Mouse (Mus musculus) G1E (cell line): ENCODE results near the gene Hps5. TPM values are rescaled to one million over a fixed set of nuclear protein-coding genes. Genes with fewer than 3 reads are reported as not detected.
A peak's percentile ranks its signal among the peaks of the same experiment; 100 is the strongest.

Experiments
- ATAC-seq: 2 replicates; pipeline ENCODE4 v1.8.0; 2016; ENCODE audit warnings: mild to moderate bottlenecking; ENCODE audit not compliant: insufficient number of reproducible peaks, poor library complexity, low FRiP score, severe bottlenecking; ENCODE audit errors: extremely low read depth
- DNase-seq: peaks from one replicate; pipeline ENCODE4 v3.0.0; 2012; ENCODE audit warnings: low spot score
- H3K27me3 ChIP-seq: 2 replicates; pipeline ENCODE4 v1.6.1; 2012; ENCODE audit warnings: mild to moderate bottlenecking, low read length, inconsistent platforms; ENCODE audit not compliant: insufficient read depth
- H3K36me3 ChIP-seq: replicated peaks from 2 replicates; pipeline ENCODE3; 2012; ENCODE audit warnings: mild to moderate bottlenecking, inconsistent platforms
- H3K4me1 ChIP-seq: 2 replicates; pipeline ENCODE4 v1.6.1; 2012; ENCODE audit warnings: low read depth, low read length, inconsistent platforms, mixed read lengths; ENCODE audit not compliant: insufficient read depth
- H3K4me3 ChIP-seq: 2 replicates; pipeline ENCODE4 v1.5.1; 2012; ENCODE audit warnings: low read depth, mild to moderate bottlenecking, inconsistent platforms, low read length, moderate library complexity, mixed read lengths
- H3K9me3 ChIP-seq: replicated peaks from 2 replicates; pipeline ENCODE4 v1.6.1; 2012; ENCODE audit warnings: inconsistent platforms
- CTCF ChIP-seq: IDR thresholded peaks from 2 replicates; pipeline ENCODE4 v1.5.1; 2012; ENCODE audit warnings: low read depth, low read length, inconsistent platforms, mixed read lengths
- GATA1 ChIP-seq: IDR thresholded peaks from 2 replicates; pipeline ENCODE4 v1.6.1; 2012; ENCODE audit warnings: borderline replicate concordance, low read length, inconsistent platforms, mixed read lengths
- GATA2 ChIP-seq: IDR thresholded peaks from 2 replicates; pipeline ENCODE4 v1.6.1; 2012; ENCODE audit warnings: low read depth, low read length, inconsistent platforms, borderline replicate concordance
- POLR2AphosphoS5 ChIP-seq: IDR thresholded peaks from 2 replicates; pipeline ENCODE4 v1.6.1; 2012; ENCODE audit warnings: low read depth, low read length, inconsistent platforms; ENCODE audit not compliant: insufficient replicate concordance
- TAL1 ChIP-seq: conservative IDR thresholded peaks from 2 replicates; pipeline ENCODE4 v1.6.1; 2012; ENCODE audit warnings: low read depth, low read length, inconsistent platforms, mixed read lengths
- polyA plus RNA-seq: library from polyadenylated mRNA; stranded (reverse); fragments of >175 nt; gene quantifications from 2 replicates; pipeline ENCODE4 v1.2.3, GENCODE M21; 2012
- total RNA-seq, 2 experiments: library from RNA; stranded (forward) in 1 of 2; stranded (reverse) in 1 of 2; fragments of 200-1000 nt in 1 of 2; fragments of >200 nt in 1 of 2; fragmentation: Nextera tagmentation in 1 of 2; gene quantifications; 2 replicates each; pipeline ENCODE4 v1.2.3; 2014 to 2017

The Hps5 gene
- total RNA-seq (2014; fragmentation: Nextera tagmentation) (20.4 and 30.4 TPM in 2 replicates), total RNA-seq (2017) (34.9 and 40.4 TPM in 2 replicates), polyA plus RNA-seq (2.1 and 2.7 TPM in 2 replicates)

GRCm38 (mm10) chr7:46795287-46796205, at the start of gene Hps5, which contains the start of gene Gtf2h1:
Gene Hps5 (minus strand): TSS chr7:46796064.
Gene Gtf2h1 (plus strand): TSS chr7:46796103.
- H3K36me3 ChIP-seq: peaks cover 45% of the 10 kb centered on the region
- H3K9me3 ChIP-seq: no peaks in the 10 kb centered on the region
- TF ChIP-seq CTCF (no peak), GATA2 (no peak), POLR2AphosphoS5 (no peak), GATA1 (no peak), TAL1 (no peak)
- ATAC-seq (peak; percentile 92), DNase-seq (peak; percentile 88)
- no peaks in the 10 kb centered on the region for H3K27me3 ChIP-seq
- peak within 1 kb of the TSS; percentile 86 for H3K4me3 ChIP-seq
- H3K4me1 ChIP-seq: peaks cover 40% of the 10 kb centered on the region

- H3K27me3 ChIP-seq: peaks cover 12% of the 10 kb centered on the region
- peaks cover 45% of the 10 kb centered on the region for H3K36me3 ChIP-seq
- TF ChIP-seq POLR2AphosphoS5 (peak; percentile 70; the same call in 1 of the 2 replicates), TAL1 (no peak), GATA1 (no peak), GATA2 (no peak), CTCF (no peak)
- H3K4me1 ChIP-seq: peaks cover 56% of the 10 kb centered on the region
- peak overlapping the region; percentile 96 for H3K4me3 ChIP-seq
- no peaks in the 10 kb centered on the region for H3K9me3 ChIP-seq
- DNase-seq (peak; percentile 94), ATAC-seq (peak; percentile 66)
Measured at GRCm38 (mm10) chr7:46845211-46845977, 49.5 kb upstream of the Hps5 start.

- ATAC-seq (no peak), DNase-seq (no peak)
- Histone ChIP-seq H3K9me3 (no peaks in the 10 kb centered on the region), H3K4me3 (no peak overlapping the region), H3K4me1 (peaks cover 50% of the 10 kb centered on the region), H3K36me3 (peaks cover 27% of the 10 kb centered on the region), H3K27me3 (peaks cover 21% of the 10 kb centered on the region)
- TF ChIP-seq GATA2: no peak
- no peak for TF ChIP-seq TAL1
- no peak for TF ChIP-seq CTCF
- no peak for TF ChIP-seq GATA1
- TF ChIP-seq POLR2AphosphoS5: no peak
Measured at GRCm38 (mm10) chr7:46843576-46843975, 47.7 kb upstream of the Hps5 start.

GRCm38 (mm10) chr7:46842278-46842677, 46.4 kb upstream of the Hps5 start:
- H3K9me3 ChIP-seq: no peaks in the 10 kb centered on the region
- H3K4me3 ChIP-seq: no peak overlapping the region
- H3K36me3 ChIP-seq: peaks cover 14% of the 10 kb centered on the region
- H3K4me1 ChIP-seq: peaks cover 47% of the 10 kb centered on the region
- DNase-seq (no peak), ATAC-seq (no peak)
- peaks cover 21% of the 10 kb centered on the region for H3K27me3 ChIP-seq
- TF ChIP-seq GATA1 (no peak), TAL1 (no peak), GATA2 (no peak), POLR2AphosphoS5 (no peak), CTCF (no peak)

- no peak within 1 kb of the TSS for H3K4me3 ChIP-seq
- H3K4me1 ChIP-seq: peaks cover 47% of the 10 kb centered on the region
- DNase-seq: no peak
- ATAC-seq: no peak
- peaks cover 23% of the 10 kb centered on the region for H3K27me3 ChIP-seq
- peaks cover under 1% of the 10 kb centered on the region for H3K36me3 ChIP-seq
- TF ChIP-seq POLR2AphosphoS5: no peak
- TF ChIP-seq TAL1: no peak
- TF ChIP-seq GATA1: no peak
- TF ChIP-seq GATA2: no peak
- TF ChIP-seq CTCF: no peak
- no peaks in the 10 kb centered on the region for H3K9me3 ChIP-seq
Measured at GRCm38 (mm10) chr7:46840787-46841525, 45.1 kb upstream of the Hps5 start, which contains the start of gene Ldha. Gene Ldha (plus strand): TSS chr7:46841475.
